Mouse (Mus musculus): Measurements from ENCODE around the gene Tusc2.
"Not testable (repeated sequence)": the region's sequence is repeated elsewhere in the genome, so short reads cannot be mapped to it uniquely, and the experiment has no call there.

Tusc2 gene

DNA sequence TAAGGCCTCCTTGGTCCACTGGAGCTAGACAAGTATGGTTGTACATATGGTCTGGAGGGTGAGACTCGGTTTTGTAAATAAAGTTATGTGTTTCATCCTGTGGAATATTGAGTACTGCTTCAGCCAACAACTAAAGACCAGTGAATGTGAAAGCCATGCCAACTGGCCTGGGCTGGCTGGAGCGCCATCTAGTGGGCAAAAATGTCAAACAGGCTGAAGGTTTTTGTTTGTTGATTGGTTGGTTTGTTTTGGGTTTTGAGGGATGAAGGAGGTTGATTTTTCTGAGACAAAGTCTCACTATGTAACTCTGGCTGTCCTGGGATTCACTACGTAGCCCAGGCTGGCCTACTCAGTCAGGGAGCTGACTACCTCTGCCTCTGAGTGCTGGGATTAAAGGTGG lies 17.5 kb upstream of the Tusc2 start:
- DNase-seq: no peak

GRCm38 (mm10) chr9:107547026-107547425 lies 16.0 kb upstream of the Tusc2 start, which contains the start of gene Zmynd10:
Gene Zmynd10 (plus strand): TSS chr9:107547298.
- no peak for DNase-seq

GRCm38 (mm10) chr9:107547957-107548356 lies 15.1 kb upstream of the Tusc2 start:
- no peak for DNase-seq

- no peak for DNase-seq
Observed at GRCm38 (mm10) chr9:107548820-107549219, 14.2 kb upstream of the Tusc2 start.

DNA sequence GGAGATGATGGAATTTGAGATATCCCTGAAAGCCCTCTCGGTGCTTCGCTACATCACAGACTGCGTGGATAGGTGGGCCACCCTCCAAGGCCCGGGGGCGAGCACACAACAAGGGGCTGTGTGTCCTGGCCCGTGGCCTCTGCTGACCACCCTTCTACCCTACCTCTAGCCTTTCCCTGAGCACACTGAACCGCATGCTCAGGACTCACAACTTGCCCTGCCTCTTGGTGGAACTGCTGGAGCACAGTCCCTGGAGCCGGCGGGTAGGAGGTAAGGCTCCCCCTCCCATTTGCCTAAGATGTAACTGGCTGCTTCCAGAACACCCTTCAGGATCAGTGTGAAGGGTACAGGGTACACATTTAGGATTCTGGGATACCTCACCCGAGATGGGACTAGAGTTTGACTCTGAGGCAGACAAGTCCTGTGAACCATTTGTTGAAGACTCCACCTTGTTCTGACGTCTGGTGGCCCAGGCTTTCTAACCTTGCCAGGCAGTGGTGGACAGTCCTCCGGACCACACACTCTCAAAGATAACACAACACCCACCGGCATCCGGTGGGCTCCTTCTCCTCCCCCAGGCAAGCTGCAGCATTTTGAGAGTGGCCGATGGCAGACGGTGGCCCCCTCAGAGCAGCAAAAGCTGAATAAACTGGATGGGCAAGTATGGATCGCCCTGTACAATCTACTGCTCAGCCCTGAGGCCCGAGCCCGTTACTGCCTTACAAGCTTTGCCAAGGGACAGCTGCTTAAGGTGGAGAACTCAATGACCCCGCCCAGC lies 13.6 kb upstream of the Tusc2 start:
- no peak for DNase-seq

DNA sequence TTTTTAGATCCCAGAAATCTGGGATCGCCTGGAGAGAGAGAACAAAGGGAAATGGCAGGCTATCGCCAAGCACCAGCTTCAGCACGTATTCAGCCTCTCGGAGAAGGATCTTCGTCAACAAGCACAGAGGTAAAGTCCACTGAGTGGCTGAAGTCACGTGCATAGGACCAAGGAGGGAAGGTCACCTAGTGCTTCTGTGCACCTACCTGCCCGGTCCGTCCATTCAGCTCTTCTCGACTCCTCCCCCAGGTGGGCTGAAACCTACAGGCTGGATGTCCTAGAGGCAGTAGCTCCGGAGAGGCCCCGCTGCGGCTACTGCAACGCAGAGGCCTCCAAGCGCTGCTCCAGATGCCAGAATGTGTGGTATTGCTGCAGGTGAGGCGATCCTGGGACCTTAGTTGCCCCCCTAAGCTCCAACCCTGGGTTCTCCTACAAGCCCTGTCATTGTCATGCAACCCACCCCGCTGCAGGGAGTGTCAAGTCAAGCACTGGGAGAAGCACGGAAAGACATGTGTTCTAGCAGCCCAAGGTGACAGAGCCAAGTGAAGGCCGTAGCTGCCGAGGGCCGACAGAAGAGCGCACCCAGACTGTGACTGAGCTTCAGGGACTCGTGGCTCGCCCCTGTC lies 12.5 kb upstream of the Tusc2 start:
- DNase-seq: no peak

- DNase-seq: no peak
Observed at GRCm38 (mm10) chr9:107551117-107551889, 11.8 kb upstream of the Tusc2 start, which contains the start of gene Rassf1. Gene Rassf1 (plus strand): TSS chr9:107551555.

DNA sequence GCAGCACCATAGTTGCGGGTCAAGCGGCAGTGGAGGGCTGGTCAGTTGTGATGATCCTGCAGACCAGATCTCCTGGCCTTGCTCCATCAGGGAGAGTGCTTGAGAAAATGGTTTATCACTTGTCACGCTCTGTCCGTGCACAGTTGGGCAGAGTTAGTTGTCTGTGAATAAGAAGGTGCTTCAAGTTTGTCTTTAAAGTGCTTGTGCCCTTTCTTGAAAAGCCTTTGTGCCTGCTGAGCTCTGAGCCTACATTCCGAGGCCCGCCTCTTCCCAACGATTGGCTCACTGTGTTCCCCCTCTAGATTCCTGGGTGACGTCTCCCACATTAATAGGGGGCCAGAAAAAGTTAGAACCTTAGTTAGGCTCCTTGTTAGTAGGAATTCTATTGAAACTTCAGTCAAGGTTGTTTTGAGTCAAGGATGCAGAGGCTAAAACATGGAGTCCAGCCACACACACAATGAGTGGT lies 11.1 kb upstream of the Tusc2 start:
- DNase-seq: no peak

DNA sequence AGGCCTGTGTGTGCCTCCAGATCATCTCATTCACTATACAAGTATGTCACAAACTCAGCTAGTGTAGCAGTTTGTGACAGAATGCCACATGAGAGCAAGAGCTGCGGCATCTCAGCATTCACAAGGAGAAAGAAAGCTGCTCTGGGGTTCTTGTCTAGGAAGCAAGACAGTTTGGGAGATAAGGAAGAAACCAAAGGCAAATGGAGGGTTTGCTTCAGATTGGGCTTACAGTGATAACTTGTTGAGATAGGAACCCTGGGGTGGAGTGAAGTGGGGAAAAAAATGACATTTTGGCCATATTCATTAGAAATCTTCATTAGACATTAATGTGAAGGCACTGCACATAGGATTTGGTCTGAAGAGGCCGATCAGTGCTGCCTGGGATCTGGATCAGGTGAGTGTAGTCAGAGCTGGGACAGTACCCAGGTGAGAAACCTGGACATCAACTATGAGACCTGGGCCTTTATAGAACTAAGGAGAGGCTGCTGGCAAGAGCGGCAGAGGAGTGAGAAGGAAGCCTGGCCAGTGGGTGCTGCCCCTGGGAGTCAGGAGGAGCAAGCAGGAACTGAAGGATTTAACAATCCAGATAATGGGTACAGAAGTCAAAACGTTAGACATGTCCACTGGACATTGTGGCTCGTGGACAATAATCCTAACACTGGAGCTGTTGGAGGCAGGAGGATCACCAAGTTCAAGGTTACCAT lies 10.2 kb upstream of the Tusc2 start:
- DNase-seq: no peak

DNA sequence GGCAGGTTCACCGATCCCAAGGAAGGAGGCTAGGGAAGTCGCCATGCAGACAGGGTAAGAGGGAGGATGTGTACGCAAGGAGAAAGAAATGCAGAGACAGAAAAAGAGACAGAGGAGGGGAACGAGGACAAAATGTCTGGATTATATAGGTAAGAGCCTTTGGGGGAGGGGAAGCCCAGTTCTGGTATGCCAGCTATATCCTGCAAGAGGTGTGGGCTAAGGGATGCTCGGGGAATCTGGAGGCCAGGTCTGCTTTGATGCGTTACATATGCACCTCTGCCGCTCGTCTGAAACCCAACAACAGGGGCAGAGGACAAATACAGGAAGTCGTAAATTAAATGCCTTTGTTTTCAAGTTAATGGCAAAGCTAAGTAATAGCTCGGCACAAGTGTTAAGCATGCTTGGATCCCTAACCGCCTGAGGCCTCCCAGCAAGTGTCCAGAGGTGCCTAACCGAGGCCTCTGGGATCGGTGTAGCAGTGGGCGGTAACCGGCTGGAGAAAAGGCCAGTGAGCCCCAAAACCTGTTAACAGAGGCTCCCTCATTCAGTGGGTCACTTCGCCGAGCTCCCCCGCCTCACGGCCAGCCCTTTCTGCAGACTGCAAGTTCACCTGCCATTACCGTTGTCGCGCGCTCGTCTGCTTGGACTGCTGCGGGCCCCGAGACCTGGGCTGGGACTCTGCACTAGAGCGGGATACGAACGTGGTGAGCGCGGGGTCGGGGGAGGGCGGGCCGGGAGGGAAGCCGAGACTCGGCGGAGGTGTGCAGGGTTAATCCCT lies 9.3 kb upstream of the Tusc2 start:
- DNase-seq: peak; percentile 75

DNA sequence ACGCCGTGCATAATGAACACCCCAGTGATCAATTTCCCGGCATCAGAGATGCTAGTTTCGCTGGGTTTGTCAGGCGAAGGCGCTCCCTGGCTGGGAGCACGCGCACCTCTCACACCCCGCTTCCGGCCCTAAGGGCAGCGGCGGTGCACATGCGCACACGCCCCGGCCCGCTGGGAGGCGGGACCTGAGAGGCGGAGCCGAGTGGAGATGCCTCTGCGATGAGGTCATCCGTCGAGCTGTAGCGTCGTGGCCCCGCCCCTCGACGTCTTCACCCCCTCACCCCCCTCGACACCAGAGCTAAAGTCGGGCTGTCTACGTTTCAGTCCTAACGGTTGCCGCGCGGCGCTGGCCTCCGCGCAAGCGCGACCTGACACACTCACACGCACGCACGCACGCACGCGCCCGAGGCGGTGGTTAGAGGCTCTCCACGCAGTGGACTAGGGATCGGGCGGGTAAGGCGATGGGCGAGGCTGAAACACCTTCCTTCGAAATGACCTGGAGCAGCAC lies 8.7 kb upstream of the Tusc2 start:
- DNase-seq: peak; percentile 96

DNA sequence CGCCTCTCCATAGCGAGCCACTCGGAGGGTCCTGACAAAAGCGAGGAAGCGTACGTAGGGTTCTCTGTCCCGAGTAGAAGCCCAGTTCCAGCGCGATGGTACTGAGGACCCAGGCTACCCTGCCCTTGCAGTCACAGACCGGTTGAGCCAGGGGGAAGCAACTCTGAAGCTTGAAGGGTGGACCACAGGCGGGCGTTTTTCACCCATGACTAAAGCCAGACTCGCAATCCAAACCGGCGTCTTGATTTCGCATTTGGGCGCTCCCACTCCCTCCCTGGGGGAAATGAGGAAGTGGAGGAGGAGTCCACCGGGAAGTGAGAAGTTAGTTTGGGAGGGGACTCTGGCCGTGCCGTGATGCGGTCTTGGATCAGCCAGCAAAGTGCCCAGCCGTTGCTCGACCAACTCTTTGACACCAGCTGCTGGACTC lies 8.0 kb upstream of the Tusc2 start:
- no peak for DNase-seq

GRCm38 (mm10) chr9:107555701-107556100 lies 7.4 kb upstream of the Tusc2 start:
- DNase-seq: no peak

DNA sequence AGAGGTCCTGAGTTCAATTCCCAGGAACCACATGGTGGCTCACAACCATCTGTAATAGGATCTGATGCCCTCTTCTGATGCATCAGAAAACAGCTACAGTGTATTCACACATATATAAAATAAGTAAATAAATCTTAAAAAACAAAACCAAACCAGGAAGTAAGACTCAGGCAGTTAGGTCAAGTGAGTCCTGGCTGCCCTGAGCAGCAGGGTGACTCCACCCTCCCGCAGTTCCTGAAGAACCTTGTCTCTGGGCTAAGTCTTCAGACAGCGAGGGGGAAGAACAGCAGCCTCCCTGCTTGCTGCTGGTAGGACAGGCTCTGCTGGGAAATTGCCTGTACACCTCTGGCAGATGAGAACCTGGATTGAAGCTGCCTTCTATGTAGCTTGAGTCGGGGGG lies 6.7 kb upstream of the Tusc2 start:
- no peak for DNase-seq

- not testable (repeated sequence) for DNase-seq
Observed at GRCm38 (mm10) chr9:107565556-107565955, 2.5 kb downstream of the Tusc2 start.

- peak; percentile 79 for DNase-seq
Observed at GRCm38 (mm10) chr9:107566041-107566709, 3.1 kb downstream of the Tusc2 start.

DNA sequence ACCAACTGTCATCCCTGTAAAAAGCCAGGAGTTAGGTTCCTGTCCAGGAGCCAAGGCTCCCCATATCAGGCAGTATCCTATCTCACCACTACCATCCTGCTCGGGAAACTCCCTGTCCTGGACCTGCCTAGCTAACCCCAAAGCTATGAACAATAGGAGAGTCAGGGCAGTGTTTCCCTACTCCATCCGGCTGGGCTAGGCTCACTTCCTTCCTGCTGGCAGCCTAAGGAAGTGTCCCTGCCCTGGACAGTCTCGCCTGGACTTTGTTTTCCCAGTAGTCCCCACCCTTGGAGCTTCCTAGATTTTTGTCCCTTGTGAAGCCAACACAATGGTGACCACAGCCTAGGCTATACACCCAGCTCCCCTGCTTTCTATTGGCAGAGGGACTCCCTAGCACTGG lies 3.8 kb downstream of the Tusc2 start:
- DNase-seq: no peak

DNA sequence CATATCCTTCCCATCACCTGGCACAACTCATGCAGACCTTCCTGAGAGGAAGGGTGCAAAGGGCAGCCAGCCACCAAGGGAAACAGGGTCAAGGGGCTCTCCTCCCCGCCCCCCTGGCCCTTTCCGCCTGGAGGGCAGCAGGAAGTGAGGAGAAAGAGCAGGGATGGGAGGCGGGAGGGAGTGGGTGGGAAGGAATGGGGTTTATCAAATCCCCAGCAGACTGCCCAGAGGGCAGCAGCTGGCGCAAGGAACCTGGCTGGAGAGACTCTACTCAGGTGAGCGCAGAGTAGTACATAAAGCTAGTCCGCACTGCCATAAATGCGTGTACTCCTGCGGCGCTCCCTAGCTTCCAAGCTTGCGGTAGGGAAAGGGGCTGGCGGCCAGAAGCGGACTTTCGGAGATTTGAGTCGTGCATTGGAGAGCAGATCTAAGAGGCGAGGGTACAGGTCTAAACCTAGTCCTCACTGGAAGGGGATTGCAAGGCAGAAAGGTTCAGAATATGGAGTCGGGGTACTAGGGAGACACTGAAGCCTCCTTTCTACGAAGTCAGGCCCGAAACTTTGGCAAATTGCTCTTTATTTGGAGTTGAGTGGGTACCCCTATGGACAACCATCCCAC lies 4.8 kb downstream of the Tusc2 start, which contains the start of gene Hyal2:
Gene Hyal2 (plus strand): TSS at position 244 of the 618 bp plus-strand sequence.
- no peak for DNase-seq

- DNase-seq: peak; percentile 84
Observed at GRCm38 (mm10) chr9:107568331-107569261, 5.5 kb downstream of the Tusc2 start.
